Mouse (Mus musculus) MEL (cell line): ENCODE results near the gene Olfr718-ps1. TPM values are rescaled to one million over a fixed set of nuclear protein-coding genes. Genes with fewer than 3 reads are reported as not detected.

Experiments used
- DNase-seq: peaks from one replicate; pipeline ENCODE4 v3.0.0; 2011; ENCODE audit warnings: low read depth, low spot score
- H3K27ac ChIP-seq: 2 replicates; pipeline ENCODE4 v1.5.1; 2012; ENCODE audit warnings: low read depth, mild to moderate bottlenecking, control low read depth, low read length, moderate library complexity; ENCODE audit not compliant: control insufficient read depth
- H3K27me3 ChIP-seq, 2 experiments: fragments of 150-350 bp in 1 of 2; sonication (generic) in 1 of 2; 2 replicates each; pipeline ENCODE4 v1.6.1; 2012; ENCODE audit warnings: low read length in 2 of 2, mild to moderate bottlenecking in 2 of 2, improper control_type of control experiment in 1 of 2, moderate library complexity in 1 of 2; ENCODE audit not compliant: insufficient read depth in 2 of 2, control insufficient read depth in 1 of 2
- H3K36me3 ChIP-seq, 2 experiments: 2 replicates each; pipeline ENCODE4 v1.6.1; 2012 to 2014; ENCODE audit warnings: low read length in 2 of 2, improper control_type of control experiment in 1 of 2, inconsistent platforms in 1 of 2, mild to moderate bottlenecking in 1 of 2; ENCODE audit not compliant: insufficient read depth in 2 of 2, control insufficient read depth in 1 of 2
- H3K4me1 ChIP-seq, 2 experiments: fragments of 150-350 bp in 1 of 2; sonication (generic) in 1 of 2; 2 replicates each; pipeline ENCODE4 v1.6.1; 2012; ENCODE audit warnings: low read length in 2 of 2, improper control_type of control experiment in 1 of 2, mild to moderate bottlenecking in 1 of 2; ENCODE audit not compliant: insufficient read depth in 2 of 2, control insufficient read depth in 1 of 2
- H3K4me3 ChIP-seq, 2 experiments: fragments of 150-350 bp in 1 of 2; sonication (generic) in 1 of 2; 2 replicates each; pipeline ENCODE4 v1.5.1; 2012; ENCODE audit warnings: low read depth in 2 of 2, low read length in 2 of 2, mild to moderate bottlenecking in 2 of 2, moderate library complexity in 2 of 2, control low read depth in 1 of 2, improper control_type of control experiment in 1 of 2; ENCODE audit not compliant: control insufficient read depth in 1 of 2, insufficient read depth in 1 of 2
- H3K79me2 ChIP-seq: 2 replicates; pipeline ENCODE4 v1.6.1; 2012; ENCODE audit warnings: mild to moderate bottlenecking, low read length, moderate library complexity; ENCODE audit not compliant: control insufficient read depth, poor library complexity, insufficient read depth
- H3K9ac ChIP-seq: 2 replicates; pipeline ENCODE4 v1.6.1; 2012; ENCODE audit warnings: low read depth, mild to moderate bottlenecking, control low read depth, low read length, moderate library complexity; ENCODE audit not compliant: control insufficient read depth, poor library complexity, severe bottlenecking
- H3K9me3 ChIP-seq: fragments of 150-350 bp; sonication (generic); replicated peaks from 2 replicates; pipeline ENCODE4 v1.6.1; 2012; ENCODE audit warnings: mild to moderate bottlenecking, low read length, improper control_type of control experiment, moderate library complexity; ENCODE audit not compliant: insufficient read depth
- BHLHE40 ChIP-seq: IDR thresholded peaks from 2 replicates; pipeline ENCODE4 v1.6.1; 2012; ENCODE audit warnings: low read depth, mild to moderate bottlenecking, inconsistent platforms, low read length, improper control_type of control experiment, borderline replicate concordance
- CTCF ChIP-seq, 3 experiments: IDR thresholded peaks in 2 of 3; conservative IDR thresholded peaks in 1 of 3; 2 replicates each; pipeline ENCODE4 v1.5.1; 2011 to 2012; ENCODE audit warnings: low read length in 3 of 3, low read depth in 2 of 3, mild to moderate bottlenecking in 2 of 3, improper control_type of control experiment in 1 of 3, inconsistent platforms in 1 of 3, mixed read lengths in 1 of 3, moderate library complexity in 1 of 3; ENCODE audit not compliant: control insufficient read depth in 1 of 3, insufficient read depth in 1 of 3, poor library complexity in 1 of 3, severe bottlenecking in 1 of 3
- ETS1 ChIP-seq: IDR thresholded peaks from 2 replicates; pipeline ENCODE4 v1.6.1; 2012; ENCODE audit warnings: low read depth, mild to moderate bottlenecking, inconsistent platforms, low read length, improper control_type of control experiment, moderate library complexity
- HCFC1 ChIP-seq: IDR thresholded peaks from 2 replicates; pipeline ENCODE4 v1.6.1; 2012; ENCODE audit warnings: low read depth, mild to moderate bottlenecking, inconsistent platforms, low read length, improper control_type of control experiment, moderate library complexity
- JUND ChIP-seq: IDR thresholded peaks from 2 replicates; pipeline ENCODE4 v1.6.1; 2011; ENCODE audit warnings: low read depth, mild to moderate bottlenecking, improper control_type of control experiment, low read length
- MAX ChIP-seq: IDR thresholded peaks from 2 replicates; pipeline ENCODE4 v1.6.1; 2011; ENCODE audit warnings: low read length, improper control_type of control experiment
- RAD21 ChIP-seq: IDR thresholded peaks from 2 replicates; pipeline ENCODE4 v1.6.1; 2011; ENCODE audit warnings: mild to moderate bottlenecking, low read depth, low read length, improper control_type of control experiment
- SIN3A ChIP-seq: IDR thresholded peaks from 2 replicates; pipeline ENCODE4 v1.6.1; 2012; ENCODE audit warnings: low read length, improper control_type of control experiment, inconsistent platforms
- SMC3 ChIP-seq: IDR thresholded peaks from 2 replicates; pipeline ENCODE4 v1.6.1; 2011; ENCODE audit warnings: low read depth, low read length, improper control_type of control experiment
- TBP ChIP-seq: IDR thresholded peaks from 2 replicates; pipeline ENCODE4 v1.8.0; 2011; ENCODE audit warnings: low read depth, low read length, improper control_type of control experiment
- UBTF ChIP-seq: IDR thresholded peaks from 2 replicates; pipeline ENCODE4 v1.6.1; 2012; ENCODE audit warnings: low read depth, mild to moderate bottlenecking, inconsistent platforms, low read length, improper control_type of control experiment, moderate library complexity, borderline replicate concordance; ENCODE audit not compliant: insufficient read depth
- USF1 ChIP-seq: IDR thresholded peaks from 2 replicates; pipeline ENCODE4 v1.6.1; 2014; ENCODE audit warnings: low read depth, mild to moderate bottlenecking, inconsistent platforms, low read length, improper control_type of control experiment, moderate library complexity
- ZKSCAN1 ChIP-seq: IDR thresholded peaks from 2 replicates; pipeline ENCODE4 v1.6.1; 2012; ENCODE audit warnings: low read depth, mild to moderate bottlenecking, inconsistent platforms, low read length, improper control_type of control experiment, moderate library complexity
- polyA plus RNA-seq, 2 experiments: library from polyadenylated mRNA; stranded (reverse) in 1 of 2; unstranded in 1 of 2; fragments of >175 nt in 1 of 2; fragments of >200 nt in 1 of 2; gene quantifications; 2 replicates each; pipeline versions ENCODE4 v1.2.1 to v1.2.4; 2012; ENCODE audit warnings: low replicate concordance in 2 of 2, low read depth in 1 of 2; ENCODE audit not compliant: insufficient read length in 2 of 2, insufficient read depth in 1 of 2, missing spikeins in 1 of 2
- total RNA-seq: library from RNA; depleted of rRNA; stranded (reverse); fragments of 300-350 nt; gene quantifications from 2 replicates; pipeline ENCODE4 v1.2.3, GENCODE M21; 2012; rRNA removed

Olfr718-ps1 gene
- total and polyA plus RNA-seq, 3 experiments: 0.01 TPM; not detected in 2

GRCm38 (mm10) chr5:143092891-143093290, 54.5 kb downstream of the Olfr718-ps1 start:
- no peak for DNase-seq
- H3K9ac ChIP-seq: no peak overlapping the region
- H3K4me1 ChIP-seq: no peaks in the 10 kb centered on the region
- no peak overlapping the region for H3K4me3 ChIP-seq
- no peaks in the 10 kb centered on the region for H3K9me3 ChIP-seq
- no peaks in the 10 kb centered on the region for H3K79me2 ChIP-seq
- no peak for TF ChIP-seq MAX
- no peak for TF ChIP-seq ZKSCAN1
- no peak for TF ChIP-seq USF1
- no peak for TF ChIP-seq TBP
- no peak for TF ChIP-seq UBTF
- H3K27ac ChIP-seq: no peak overlapping the region
- no peaks in the 10 kb centered on the region for H3K27me3 ChIP-seq
- H3K36me3 ChIP-seq: peaks cover 0 to 14% of the 10 kb centered on the region in 2 experiments; a peak in 2 of 4 replicates

GRCm38 (mm10) chr5:143084898-143085297, 62.5 kb downstream of the Olfr718-ps1 start:
- TF ChIP-seq CTCF (IDR thresholded peaks at IDR 0.05 in 2 of 3, conservative IDR thresholded peaks at IDR 0.05 in 1 of 3; ENCODE audit: control insufficient read depth in 1 of 3, insufficient read depth in 1 of 3, low read depth in 2 of 3, low read length in 3 of 3, poor library complexity in 1 of 3, severe bottlenecking in 1 of 3) (peak; percentile 66 to 89 (median 69)), ETS1 (no peak), BHLHE40 (no peak), JUND (no peak), SIN3A (no peak), HCFC1 (no peak), RAD21 (peak; percentile 49), SMC3 (peak; percentile 57), MAX (no peak)
- H3K36me3 ChIP-seq: peaks cover 0 to 20% of the 10 kb centered on the region in 2 experiments; a peak in 2 of 4 replicates
- H3K27me3 ChIP-seq: no peaks in the 10 kb centered on the region
- peak; percentile 59 for DNase-seq
- H3K4me3 ChIP-seq: no peak overlapping the region
- no peaks in the 10 kb centered on the region for H3K79me2 ChIP-seq
- no peak overlapping the region for H3K9ac ChIP-seq
- H3K9me3 ChIP-seq: no peaks in the 10 kb centered on the region
- H3K27ac ChIP-seq: no peak overlapping the region
- no peaks in the 10 kb centered on the region for H3K4me1 ChIP-seq

Other genes starting within 250 kb of the Olfr718-ps1 start
- 3,019 and 3,042 TPM in 2 replicates for gene Actb, start 240.8 kb downstream of the Olfr718-ps1 start, total RNA-seq
- gene Actb, start 240.8 kb downstream of the Olfr718-ps1 start, polyA plus RNA-seq: 1,000 to 10,000 TPM; 1,403 to 4,417 TPM
- gene Fscn1, start 187.2 kb downstream of the Olfr718-ps1 start, total RNA-seq: not detected in 2 replicates
- gene Fscn1, start 187.2 kb downstream of the Olfr718-ps1 start, polyA plus RNA-seq: not detected
- 16.4 and 17.1 TPM in 2 replicates for gene Rnf216, start 34.6 kb downstream of the Olfr718-ps1 start, total RNA-seq
- 100 to 1,000 TPM in 1 of 2 experiments, 10 to 100 TPM in 1; 30.8 to 123 TPM for gene Rnf216, start 34.6 kb downstream of the Olfr718-ps1 start, polyA plus RNA-seq
- gene Rbak, start 33.2 kb upstream of the Olfr718-ps1 start, total RNA-seq: 5.4 and 7.5 TPM in 2 replicates
- 1 to 10 TPM in 1 of 2 experiments, not detected in 1; 7.4 TPM for gene Rbak, start 33.2 kb upstream of the Olfr718-ps1 start, polyA plus RNA-seq
- gene Spdye4b, start 33.4 kb upstream of the Olfr718-ps1 start, total RNA-seq: not detected in 2 replicates
- not detected for gene Spdye4b, start 33.4 kb upstream of the Olfr718-ps1 start, polyA plus RNA-seq
- gene Spdye4a, start 79.3 kb upstream of the Olfr718-ps1 start, total RNA-seq: not detected in 2 replicates
- gene Spdye4a, start 79.3 kb upstream of the Olfr718-ps1 start, polyA plus RNA-seq: not detected
- gene Zfp12, start 87.6 kb upstream of the Olfr718-ps1 start, total RNA-seq: 15.5 and 17.3 TPM in 2 replicates
- 10 to 100 TPM; 15.2 to 56.3 TPM for gene Zfp12, start 87.6 kb upstream of the Olfr718-ps1 start, polyA plus RNA-seq
- 3.1 and 4.8 TPM in 2 replicates for gene Zfp316, start 122.4 kb upstream of the Olfr718-ps1 start, total RNA-seq
- 1 to 10 TPM in 1 of 2 experiments, not detected in 1; 4.3 TPM for gene Zfp316, start 122.4 kb upstream of the Olfr718-ps1 start, polyA plus RNA-seq
- gene Zfp853, start 146.0 kb upstream of the Olfr718-ps1 start, total RNA-seq: 0.08 TPM in 1 of 2 replicates, not detected in the other
- under 1 TPM in 1 of 2 experiments, not detected in 1; 0.14 TPM for gene Zfp853, start 146.0 kb upstream of the Olfr718-ps1 start, polyA plus RNA-seq
- gene E130309D02Rik, start 167.8 kb upstream of the Olfr718-ps1 start, total RNA-seq: 51.4 and 59.3 TPM in 2 replicates
- 10 to 100 TPM in 1 of 2 experiments, not detected in 1; 92.4 TPM for gene E130309D02Rik, start 167.8 kb upstream of the Olfr718-ps1 start, polyA plus RNA-seq
- 16.2 and 17.6 TPM in 2 replicates for gene Zdhhc4, start 181.7 kb upstream of the Olfr718-ps1 start, total RNA-seq
- 10 to 100 TPM in 1 of 2 experiments, not detected in 1; 62.1 TPM for gene Zdhhc4, start 181.7 kb upstream of the Olfr718-ps1 start, polyA plus RNA-seq
- gene Grid2ip, start 209.8 kb upstream of the Olfr718-ps1 start, total RNA-seq: 0.03 TPM in 1 of 2 replicates, not detected in the other
- gene Grid2ip, start 209.8 kb upstream of the Olfr718-ps1 start, polyA plus RNA-seq: not detected